Mouse (Mus musculus): ENCODE measurements around the gene Tmem200c. TPM values are rescaled to one million over a fixed set of nuclear protein-coding genes. Genes with fewer than 3 reads are reported as not detected.

Tmem200c gene
- not detected in 2 replicates for polyA plus RNA-seq (2012)

- H3K36me3 ChIP-seq (ENCODE audit: control insufficient read depth) = no peaks in the 10 kb centered on the region
- no peaks in the 10 kb centered on the region for H3K4me1 ChIP-seq (ENCODE audit: control insufficient read depth)
- no peaks in the 10 kb centered on the region for H3K27me3 ChIP-seq (ENCODE audit: control insufficient read depth)
- no peak for TF ChIP-seq TAL1 (IDR thresholded peaks at IDR 0.05; ENCODE audit: low read length)
- TF ChIP-seq GATA1 (IDR thresholded peaks at IDR 0.05; ENCODE audit: low read length) = no peak
- H3K9me3 ChIP-seq (ENCODE audit: control insufficient read depth, low read length) = peaks cover 17% of the 10 kb centered on the region; the same call in 1 of the 2 replicates
- H3K4me3 ChIP-seq (replicated peaks) = no peak within 1 kb of the TSS
Measured at GRCm38 (mm10) chr17:68826323-68826722, at the start of gene Tmem200c. TSS of gene Tmem200c (plus strand) at chr17:68826623.

GRCm38 (mm10) chr17:68793741-68794140, 32.7 kb upstream of the Tmem200c start:
- Histone ChIP-seq H3K4me1 (ENCODE audit: control insufficient read depth) (no peaks in the 10 kb centered on the region), H3K27me3 (ENCODE audit: control insufficient read depth) (no peaks in the 10 kb centered on the region), H3K36me3 (ENCODE audit: control insufficient read depth) (no peaks in the 10 kb centered on the region), H3K9me3 (ENCODE audit: control insufficient read depth, low read length) (no peaks in the 10 kb centered on the region; the same call in 1 of the 2 replicates), H3K4me3 (replicated peaks) (no peak overlapping the region)
- TF ChIP-seq GATA1 (IDR thresholded peaks at IDR 0.05; ENCODE audit: low read length) (no peak), TAL1 (IDR thresholded peaks at IDR 0.05; ENCODE audit: low read length) (no peak)

GRCm38 (mm10) chr17:68836655-68837012, 10.2 kb downstream of the Tmem200c start:
- no peaks in the 10 kb centered on the region for H3K4me1 ChIP-seq (ENCODE audit: control insufficient read depth)
- TF ChIP-seq TAL1 (IDR thresholded peaks at IDR 0.05; ENCODE audit: low read length) (no peak), GATA1 (IDR thresholded peaks at IDR 0.05; ENCODE audit: low read length) (no peak)
- no peak overlapping the region for H3K4me3 ChIP-seq (replicated peaks)
- H3K36me3 ChIP-seq (ENCODE audit: control insufficient read depth) = no peaks in the 10 kb centered on the region
- peaks cover 54% of the 10 kb centered on the region for H3K27me3 ChIP-seq (ENCODE audit: control insufficient read depth)
- H3K9me3 ChIP-seq (ENCODE audit: control insufficient read depth, low read length) = no peaks in the 10 kb centered on the region

- Histone ChIP-seq H3K9me3 (ENCODE audit: control insufficient read depth, low read length) (no peaks in the 10 kb centered on the region), H3K4me1 (ENCODE audit: control insufficient read depth) (no peaks in the 10 kb centered on the region), H3K27me3 (ENCODE audit: control insufficient read depth) (peaks cover 58% of the 10 kb centered on the region), H3K4me3 (replicated peaks) (no peak overlapping the region), H3K36me3 (ENCODE audit: control insufficient read depth) (no peaks in the 10 kb centered on the region)
- no peak for TF ChIP-seq GATA1 (IDR thresholded peaks at IDR 0.05; ENCODE audit: low read length)
- TF ChIP-seq TAL1 (IDR thresholded peaks at IDR 0.05; ENCODE audit: low read length) = no peak
Measured at GRCm38 (mm10) chr17:68837013-68837858, 10.8 kb downstream of the Tmem200c start.

- peaks cover 58% of the 10 kb centered on the region for H3K27me3 ChIP-seq (ENCODE audit: control insufficient read depth)
- H3K4me1 ChIP-seq (ENCODE audit: control insufficient read depth) = no peaks in the 10 kb centered on the region
- H3K9me3 ChIP-seq (ENCODE audit: control insufficient read depth, low read length) = no peaks in the 10 kb centered on the region
- H3K36me3 ChIP-seq (ENCODE audit: control insufficient read depth) = no peaks in the 10 kb centered on the region
- no peak for TF ChIP-seq TAL1 (IDR thresholded peaks at IDR 0.05; ENCODE audit: low read length)
- no peak for TF ChIP-seq GATA1 (IDR thresholded peaks at IDR 0.05; ENCODE audit: low read length)
- H3K4me3 ChIP-seq (replicated peaks) = no peak overlapping the region
Measured at GRCm38 (mm10) chr17:68837859-68838194, 11.4 kb downstream of the Tmem200c start.

GRCm38 (mm10) chr17:68839888-68840571, 13.6 kb downstream of the Tmem200c start:
- Histone ChIP-seq H3K36me3 (ENCODE audit: control insufficient read depth) (no peaks in the 10 kb centered on the region), H3K4me3 (replicated peaks) (no peak overlapping the region), H3K27me3 (ENCODE audit: control insufficient read depth) (peaks cover 58% of the 10 kb centered on the region), H3K9me3 (ENCODE audit: control insufficient read depth, low read length) (no peaks in the 10 kb centered on the region), H3K4me1 (ENCODE audit: control insufficient read depth) (no peaks in the 10 kb centered on the region)
- TF ChIP-seq GATA1 (IDR thresholded peaks at IDR 0.05; ENCODE audit: low read length) (no peak), TAL1 (IDR thresholded peaks at IDR 0.05; ENCODE audit: low read length) (no peak)

- no peaks in the 10 kb centered on the region for H3K4me1 ChIP-seq (ENCODE audit: control insufficient read depth)
- TF ChIP-seq GATA1 (IDR thresholded peaks at IDR 0.05; ENCODE audit: low read length) = no peak
- TF ChIP-seq TAL1 (IDR thresholded peaks at IDR 0.05; ENCODE audit: low read length) = no peak
- no peaks in the 10 kb centered on the region for H3K9me3 ChIP-seq (ENCODE audit: control insufficient read depth, low read length)
- no peaks in the 10 kb centered on the region for H3K36me3 ChIP-seq (ENCODE audit: control insufficient read depth)
- no peak overlapping the region for H3K4me3 ChIP-seq (replicated peaks)
- H3K27me3 ChIP-seq (ENCODE audit: control insufficient read depth) = peaks cover 53% of the 10 kb centered on the region
Measured at GRCm38 (mm10) chr17:68840572-68840939, 14.1 kb downstream of the Tmem200c start.

- Histone ChIP-seq H3K9me3 (ENCODE audit: control insufficient read depth, low read length) (no peaks in the 10 kb centered on the region), H3K4me1 (ENCODE audit: control insufficient read depth) (no peaks in the 10 kb centered on the region), H3K27me3 (ENCODE audit: control insufficient read depth) (peaks cover 48% of the 10 kb centered on the region), H3K36me3 (ENCODE audit: control insufficient read depth) (no peaks in the 10 kb centered on the region), H3K4me3 (replicated peaks) (no peak overlapping the region)
- TF ChIP-seq GATA1 (IDR thresholded peaks at IDR 0.05; ENCODE audit: low read length) (no peak), TAL1 (IDR thresholded peaks at IDR 0.05; ENCODE audit: low read length) (no peak)
Measured at GRCm38 (mm10) chr17:68841097-68841891, 14.9 kb downstream of the Tmem200c start.

GRCm38 (mm10) chr17:68841892-68842252, 15.4 kb downstream of the Tmem200c start:
- TF ChIP-seq TAL1 (IDR thresholded peaks at IDR 0.05; ENCODE audit: low read length) (no peak), GATA1 (IDR thresholded peaks at IDR 0.05; ENCODE audit: low read length) (no peak)
- Histone ChIP-seq H3K27me3 (ENCODE audit: control insufficient read depth) (peaks cover 42% of the 10 kb centered on the region), H3K4me3 (replicated peaks) (no peak overlapping the region), H3K4me1 (ENCODE audit: control insufficient read depth) (no peaks in the 10 kb centered on the region), H3K36me3 (ENCODE audit: control insufficient read depth) (no peaks in the 10 kb centered on the region), H3K9me3 (ENCODE audit: control insufficient read depth, low read length) (no peaks in the 10 kb centered on the region)

Measured in erythroblast, embryonic 14.5 days (primary cell).